Mouse (Mus musculus) embryonic fibroblast, embryonic 13.5 days (primary cell): ENCODE data around the gene Gm6871. TPM values are rescaled to one million over a fixed set of nuclear protein-coding genes. Genes with fewer than 3 reads are reported as not detected.
"Not testable (repeated sequence)": the region's sequence is repeated elsewhere in the genome, so short reads cannot be mapped to it uniquely, and the experiment has no call there.

Experiments
- H3K27ac ChIP-seq: 2 replicates; pipeline ENCODE4 v1.5.1; 2012; ENCODE audit warnings: low read length, control low read depth, inconsistent platforms; ENCODE audit not compliant: insufficient read depth
- H3K4me1 ChIP-seq: 2 replicates; pipeline ENCODE4 v1.6.1; 2011; ENCODE audit warnings: low read length; ENCODE audit not compliant: control insufficient read depth, insufficient read depth
- H3K4me3 ChIP-seq: 2 replicates; pipeline ENCODE4 v1.5.1; 2011; ENCODE audit warnings: mild to moderate bottlenecking, control low read depth, low read length; ENCODE audit not compliant: insufficient read depth
- CTCF ChIP-seq: IDR thresholded peaks from 2 replicates; pipeline ENCODE4 v1.5.1; 2011; ENCODE audit warnings: mild to moderate bottlenecking, control low read depth, low read length, moderate library complexity, borderline replicate concordance; ENCODE audit not compliant: insufficient read depth
- POLR2A ChIP-seq: IDR thresholded peaks from 2 replicates; pipeline ENCODE4 v1.6.1; 2011; ENCODE audit warnings: low read depth, mild to moderate bottlenecking, control low read depth, low read length, moderate library complexity
- polyA plus RNA-seq: library from polyadenylated mRNA; stranded (reverse); fragments of >200 nt; gene quantifications from 2 replicates; pipeline ENCODE4 v1.2.4, GENCODE M21; 2011; ENCODE audit warnings: low read depth; ENCODE audit not compliant: missing spikeins, insufficient read length

Gene Gm6871
- polyA plus RNA-seq, 1 experiment: not detected

DNA sequence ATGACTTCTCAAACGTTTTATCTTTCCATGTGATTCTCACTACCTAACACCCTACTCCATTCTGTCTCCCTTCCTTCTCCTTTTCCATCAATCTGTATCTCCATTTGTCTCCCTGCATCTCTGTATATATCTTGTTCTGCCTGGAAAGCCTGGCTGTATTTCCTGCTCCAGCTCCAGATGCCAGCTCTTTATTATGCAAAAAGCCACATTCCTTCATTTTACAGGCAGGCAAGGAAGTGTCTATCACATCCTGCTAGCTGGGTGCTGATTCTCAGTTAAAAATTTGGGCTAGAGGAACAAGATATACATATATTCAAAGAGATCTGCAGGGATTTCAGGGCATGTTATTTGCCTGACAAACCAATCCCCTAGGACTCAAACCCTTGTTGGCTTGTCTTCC lies 61.3 kb downstream of the Gm6871 start:
- Histone ChIP-seq H3K4me3 (no peak overlapping the region), H3K4me1 (no peaks in the 10 kb centered on the region), H3K27ac (no peak overlapping the region)
- TF ChIP-seq POLR2A (no peak), CTCF (no peak)

GRCm38 (mm10) chr7:41502402-41502801 lies 71.1 kb downstream of the Gm6871 start:
- H3K4me3 ChIP-seq: no peak overlapping the region
- no peak overlapping the region for H3K27ac ChIP-seq
- H3K4me1 ChIP-seq: no peaks in the 10 kb centered on the region
- TF ChIP-seq POLR2A: no peak
- TF ChIP-seq CTCF: no peak

- Histone ChIP-seq H3K4me1 (no peaks in the 10 kb centered on the region), H3K4me3 (peak overlapping the region; percentile 84), H3K27ac (no peak overlapping the region)
- TF ChIP-seq POLR2A (no peak), CTCF (no peak)
These were observed 73.1 kb downstream of the Gm6871 start for GRCm38 (mm10) chr7:41500151-41500934.

- Histone ChIP-seq H3K27ac (no peak within 1 kb of the TSS), H3K4me1 (no peaks in the 10 kb centered on the region)
These were observed 73.9 kb downstream of the Gm6871 start, which contains the start of the genes Gm20449 and AW146154 for GRCm38 (mm10) chr7:41499389-41500049. TSS of gene Gm20449 (minus strand) at chr7:41499417. TSS of gene AW146154 (minus strand) at chr7:41499890.

DNA sequence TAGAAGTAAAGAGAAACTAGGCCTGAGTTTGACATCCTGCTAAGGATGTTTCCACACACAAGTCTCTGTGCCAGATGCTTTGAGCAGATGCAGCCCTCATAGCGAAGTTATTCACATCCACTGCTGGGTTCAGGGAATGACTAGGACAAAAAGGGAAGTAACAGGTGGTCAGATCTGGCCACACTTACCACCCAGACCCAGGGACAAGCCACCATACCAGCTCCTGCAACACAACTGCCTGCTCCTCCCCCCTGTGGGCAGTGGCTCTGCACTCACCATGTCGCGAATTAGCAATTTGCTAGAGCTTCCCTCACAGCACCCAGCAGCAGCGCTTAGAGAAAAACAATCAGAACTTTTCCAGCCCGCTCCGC lies 74.5 kb downstream of the Gm6871 start:
- not testable (repeated sequence) for H3K4me1 ChIP-seq, H3K27ac ChIP-seq
- peak overlapping the region; percentile 84 for H3K4me3 ChIP-seq

More at GRCm38 (mm10) chr7:41499389-41500049, 73.9 kb downstream of the Gm6871 start, which contains the start of the genes Gm20449 and AW146154:
- TF ChIP-seq CTCF (no peak), POLR2A (no peak; the same call in 1 of the 2 replicates)
- H3K4me3 ChIP-seq: peak within 1 kb of the TSS; percentile 84

DNA sequence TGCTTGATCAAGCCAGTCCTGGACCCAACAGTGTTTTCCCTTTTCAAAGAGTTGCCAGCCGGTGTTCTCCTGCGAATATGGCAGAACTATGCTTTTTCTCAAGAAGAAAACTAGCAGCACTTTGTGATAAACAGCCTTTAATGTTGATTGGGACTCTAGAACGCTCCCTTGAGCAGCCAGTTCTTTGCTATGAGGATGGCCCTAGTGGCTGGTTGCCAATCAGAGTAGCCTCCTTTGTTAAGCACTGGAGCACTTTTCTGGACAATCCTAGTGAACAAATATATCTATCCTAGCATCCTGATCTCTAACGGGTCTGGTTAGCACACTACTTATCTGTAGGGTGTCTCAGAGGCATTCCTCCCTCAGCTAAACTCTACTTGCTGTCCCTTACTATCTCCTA lies 75.0 kb downstream of the Gm6871 start:
- not testable (repeated sequence) for H3K4me1 ChIP-seq, H3K4me3 ChIP-seq, H3K27ac ChIP-seq

DNA sequence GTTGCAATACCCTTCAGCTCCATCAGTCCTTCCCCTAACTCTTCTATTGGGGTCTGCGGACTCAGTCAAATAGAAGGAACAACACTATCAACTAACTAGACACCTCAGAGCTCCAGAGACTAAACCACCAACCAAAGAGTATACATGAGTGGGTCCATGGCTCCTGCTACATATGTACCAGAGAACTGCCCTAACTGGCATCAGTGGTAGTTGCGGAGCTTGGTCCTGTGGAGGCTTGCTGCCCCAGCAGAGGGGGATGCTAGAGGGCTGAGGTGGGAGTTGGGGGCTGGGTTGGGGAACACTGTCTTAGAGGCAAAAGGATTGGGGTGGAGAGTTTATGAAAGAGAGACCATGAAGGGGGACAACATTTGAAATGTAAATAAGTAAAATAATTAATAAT lies 75.6 kb downstream of the Gm6871 start:
- Histone ChIP-seq H3K27ac (no peak overlapping the region), H3K4me1 (no peaks in the 10 kb centered on the region), H3K4me3 (no peak overlapping the region)
- TF ChIP-seq CTCF (no peak), POLR2A (no peak)

Other genes starting within 250 kb of the Gm6871 start
- 18.8 and 21.3 TPM in 2 replicates for gene AI987944, start 180.3 kb downstream of the Gm6871 start, polyA plus RNA-seq
- gene Vmn2r57, start 125.0 kb downstream of the Gm6871 start, polyA plus RNA-seq: 0.15 and 0.21 TPM in 2 replicates
- 0.17 and 0.21 TPM in 2 replicates for gene Gm20449, start 74.2 kb downstream of the Gm6871 start, polyA plus RNA-seq
- 6.8 and 9.2 TPM in 2 replicates for gene AW146154, start 73.8 kb downstream of the Gm6871 start, polyA plus RNA-seq
- gene 2610021A01Rik, start 25.6 kb upstream of the Gm6871 start, polyA plus RNA-seq: 11.4 and 14.3 TPM in 2 replicates
- gene Zfp788, start 59.5 kb upstream of the Gm6871 start, polyA plus RNA-seq: 17.2 and 20.7 TPM in 2 replicates